Mouse (Mus musculus) thymus, adult 2 months (tissue): ENCODE results near the gene Parp8. TPM values are rescaled to one million over a fixed set of nuclear protein-coding genes. Genes with fewer than 3 reads are reported as not detected.

Experiments used
- DNase-seq: peaks from one replicate; pipeline ENCODE4 v3.0.0; 2021
- H3K27ac ChIP-seq: fragments of 200-500 bp; 2 replicates; pipeline ENCODE4 v1.5.1; 2012; ENCODE audit warnings: low read length, control low read depth; ENCODE audit not compliant: control insufficient read depth, insufficient read depth
- H3K27me3 ChIP-seq: fragments of 200-500 bp; 2 replicates; pipeline ENCODE4 v1.6.1; 2012; ENCODE audit warnings: mild to moderate bottlenecking, low read length, moderate library complexity, mixed read lengths; ENCODE audit not compliant: control insufficient read depth, insufficient read depth
- H3K36me3 ChIP-seq: fragments of 200-500 bp; 2 replicates; pipeline ENCODE4 v1.6.1; 2012; ENCODE audit warnings: mild to moderate bottlenecking, low read length, moderate library complexity; ENCODE audit not compliant: control insufficient read depth, insufficient read depth
- H3K4me1 ChIP-seq: fragments of 200-500 bp; replicated peaks from 2 replicates; pipeline ENCODE4 v1.6.1; 2012; ENCODE audit warnings: low read length; ENCODE audit not compliant: control insufficient read depth, insufficient read depth
- H3K4me3 ChIP-seq: fragments of 200-500 bp; 2 replicates; pipeline ENCODE4 v1.5.1; 2012; ENCODE audit warnings: mild to moderate bottlenecking, low read length, control low read depth, moderate library complexity; ENCODE audit not compliant: control insufficient read depth, insufficient read depth
- CTCF ChIP-seq: fragments of 200-500 bp; IDR thresholded peaks from 2 replicates; pipeline ENCODE4 v1.5.1; 2012; ENCODE audit warnings: mild to moderate bottlenecking, control low read depth, low read length, moderate library complexity, borderline replicate concordance; ENCODE audit not compliant: control insufficient read depth, poor library complexity, insufficient read depth; ENCODE audit errors: extremely low read depth
- POLR2A ChIP-seq: fragments of 200-500 bp; IDR thresholded peaks from 2 replicates; pipeline ENCODE4 v1.6.1; 2012; ENCODE audit warnings: mild to moderate bottlenecking, low read length, control low read depth, moderate library complexity; ENCODE audit not compliant: control insufficient read depth, poor library complexity, insufficient read depth; ENCODE audit errors: extremely low read depth
- WGBS: fragments of 180-500 bp; shearing (Covaris S2); methylation state at CpG from one replicate; pipeline ENCODE4 v1.1.7; 2018; 5-methylcytosine and 5-hydroxymethylcytosine counted together
- polyA plus RNA-seq: library from polyadenylated mRNA; depleted of rRNA; stranded (reverse); fragments of >200 nt; gene quantifications from 2 replicates; pipeline ENCODE4 v1.2.3, GENCODE M21; 2012

The Parp8 gene
- polyA plus RNA-seq, 1 experiment, result 17.4 TPM

DNA sequence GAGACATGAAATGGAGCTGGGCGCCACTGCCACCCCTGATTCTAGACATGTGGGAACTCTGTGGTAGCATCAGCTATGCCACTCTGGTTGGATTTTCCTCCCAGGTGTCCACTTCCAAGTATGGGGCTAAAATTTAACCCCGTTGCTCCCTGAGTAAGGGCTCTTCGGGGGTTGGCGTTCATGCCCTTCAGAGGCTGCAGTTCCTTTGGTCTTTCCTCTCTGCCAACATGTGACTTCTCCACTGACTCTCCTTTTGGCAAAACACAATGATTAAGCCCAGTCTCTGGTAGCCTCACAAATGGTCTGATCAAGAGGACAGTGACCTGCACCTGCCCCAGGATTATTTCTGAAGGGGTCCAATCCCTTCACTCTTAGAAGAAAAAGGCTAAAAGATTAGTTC lies 56.4 kb downstream of the Parp8 start:
- H3K36me3 ChIP-seq, result no peaks in the 10 kb centered on the region
- H3K27me3 ChIP-seq, result no peaks in the 10 kb centered on the region
- peaks cover 9% of the 10 kb centered on the region for H3K4me1 ChIP-seq
- DNase-seq, result no peak
- 97% methylated on average over 4 of the region's 4 CpGs for WGBS
- TF ChIP-seq POLR2A (no peak), CTCF (no peak)
- H3K27ac ChIP-seq, result no peak overlapping the region
- no peak overlapping the region for H3K4me3 ChIP-seq

DNA sequence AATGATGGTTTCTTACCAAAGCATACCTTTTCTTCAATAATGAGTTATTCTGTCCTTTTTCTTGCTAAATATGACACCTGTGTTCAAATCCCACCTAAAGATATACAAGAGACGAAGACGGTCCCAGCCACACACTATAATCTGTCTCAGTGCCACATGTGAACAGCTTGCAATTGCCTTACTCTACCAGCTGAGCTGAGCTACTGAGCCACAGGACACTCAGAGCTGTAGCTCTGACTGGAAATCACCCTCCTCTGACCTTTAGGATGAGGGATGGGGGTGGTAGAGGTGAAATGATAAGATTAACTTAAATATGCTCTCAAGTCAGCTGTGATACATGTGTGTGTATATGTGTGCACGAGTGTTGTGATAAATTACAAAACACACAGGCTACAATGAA lies 57.9 kb downstream of the Parp8 start:
- Histone ChIP-seq H3K4me1 (peaks cover 11% of the 10 kb centered on the region), H3K36me3 (no peaks in the 10 kb centered on the region), H3K27me3 (no peaks in the 10 kb centered on the region), H3K27ac (no peak overlapping the region), H3K4me3 (no peak overlapping the region)
- WGBS, result 94% methylated on average over 3 of the region's 3 CpGs
- TF ChIP-seq CTCF, result no peak
- TF ChIP-seq POLR2A, result no peak
- no peak for DNase-seq

DNA sequence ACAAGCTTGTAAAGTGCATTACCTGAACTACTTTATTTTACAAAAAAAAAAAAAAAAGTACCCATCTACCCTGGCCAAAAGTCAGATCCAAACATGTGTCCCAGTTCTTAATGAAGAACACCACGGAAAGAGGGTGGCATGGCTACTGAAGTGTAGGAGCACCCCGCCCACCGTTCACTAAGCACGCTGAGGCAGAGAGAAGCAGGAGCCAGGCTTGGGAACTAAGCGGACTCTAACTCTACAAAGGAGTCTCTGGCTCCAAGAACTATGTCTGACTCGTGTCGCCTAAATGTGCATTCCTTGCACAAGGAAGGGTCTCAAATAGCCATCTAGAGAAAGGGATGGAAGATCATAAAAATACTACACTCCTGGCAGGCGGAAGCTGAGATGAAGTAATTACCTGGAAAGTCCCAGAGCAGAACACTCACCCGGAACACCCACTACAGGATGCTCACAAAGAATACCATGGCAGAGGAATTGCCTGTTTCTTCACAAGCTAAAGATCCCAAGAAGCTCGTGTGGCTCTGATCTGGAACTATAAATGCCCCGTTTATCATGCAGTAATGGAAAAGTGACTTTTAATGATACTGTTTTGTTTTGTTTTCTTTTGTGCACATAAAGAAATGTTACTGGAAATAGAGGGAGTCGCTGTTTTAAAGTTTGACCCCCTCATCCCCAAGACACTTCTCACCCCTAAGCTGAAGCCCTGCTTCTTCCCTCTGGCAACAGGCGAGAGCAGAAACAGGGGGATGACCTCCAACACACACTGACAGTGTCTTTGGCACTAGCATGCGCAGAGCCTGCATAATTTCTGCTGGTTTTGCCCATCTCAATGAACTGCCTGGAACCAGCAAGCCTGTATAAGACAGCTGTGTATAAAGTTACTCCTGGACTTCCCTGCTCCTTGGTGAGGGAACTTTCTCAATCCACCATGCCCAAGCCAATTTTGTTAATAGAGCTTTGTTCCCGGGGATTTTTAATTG lies 62.6 kb downstream of the Parp8 start:
- H3K27ac ChIP-seq, result peak overlapping the region; percentile 23; the same call in 1 of the 2 replicates
- WGBS, result 94% methylated on average over 15 of the region's 15 CpGs
- no peaks in the 10 kb centered on the region for H3K27me3 ChIP-seq
- H3K36me3 ChIP-seq, result no peaks in the 10 kb centered on the region
- H3K4me3 ChIP-seq, result no peak overlapping the region
- TF ChIP-seq CTCF, result no peak
- no peak for TF ChIP-seq POLR2A
- peaks cover 4% of the 10 kb centered on the region; the same call in 1 of the 2 replicates for H3K4me1 ChIP-seq
- no peak for DNase-seq

DNA sequence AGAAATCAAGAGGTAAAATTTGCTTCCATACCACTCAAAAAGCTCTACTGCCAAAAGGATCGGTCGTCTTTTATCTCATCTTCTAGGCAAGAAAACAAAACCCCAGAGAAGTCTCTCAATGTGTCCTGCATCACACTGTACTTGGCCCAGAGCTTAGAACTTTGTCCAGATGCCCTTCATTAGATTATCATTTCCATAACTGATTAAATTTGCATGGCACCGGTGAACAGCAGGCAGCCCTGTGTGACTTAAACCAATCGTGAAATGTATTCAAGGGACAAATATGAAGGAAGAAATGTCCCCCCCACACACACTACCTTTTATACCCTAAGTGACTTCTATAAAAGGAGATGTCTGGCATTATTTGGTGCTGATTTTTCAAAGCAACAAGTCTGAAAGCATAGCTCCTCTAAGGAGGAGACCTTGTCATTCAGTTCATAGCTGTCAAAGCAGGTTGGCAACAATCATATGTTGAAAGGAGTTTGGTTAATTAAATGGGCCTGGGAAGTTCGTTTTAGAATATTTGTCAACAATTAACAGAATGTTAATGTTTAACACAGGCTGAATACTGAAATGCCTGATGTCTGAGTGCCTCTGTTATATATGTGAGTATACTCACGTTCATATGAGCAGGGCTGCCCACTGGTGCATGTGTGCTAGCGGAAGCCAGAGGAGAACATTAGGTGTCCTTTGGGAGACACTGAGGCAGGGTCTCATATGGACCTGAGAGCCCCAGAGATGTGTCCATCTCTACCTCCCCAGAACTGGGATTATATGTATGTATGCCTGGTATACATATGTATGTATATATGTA lies 66.4 kb downstream of the Parp8 start:
- DNase-seq, result no peak
- TF ChIP-seq CTCF (no peak), POLR2A (no peak)
- Histone ChIP-seq H3K36me3 (no peaks in the 10 kb centered on the region), H3K4me3 (no peak overlapping the region), H3K27ac (no peak overlapping the region), H3K27me3 (no peaks in the 10 kb centered on the region), H3K4me1 (peaks cover 2% of the 10 kb centered on the region; the same call in 1 of the 2 replicates)
- WGBS, result 92% methylated on average over 7 of the region's 7 CpGs

DNA sequence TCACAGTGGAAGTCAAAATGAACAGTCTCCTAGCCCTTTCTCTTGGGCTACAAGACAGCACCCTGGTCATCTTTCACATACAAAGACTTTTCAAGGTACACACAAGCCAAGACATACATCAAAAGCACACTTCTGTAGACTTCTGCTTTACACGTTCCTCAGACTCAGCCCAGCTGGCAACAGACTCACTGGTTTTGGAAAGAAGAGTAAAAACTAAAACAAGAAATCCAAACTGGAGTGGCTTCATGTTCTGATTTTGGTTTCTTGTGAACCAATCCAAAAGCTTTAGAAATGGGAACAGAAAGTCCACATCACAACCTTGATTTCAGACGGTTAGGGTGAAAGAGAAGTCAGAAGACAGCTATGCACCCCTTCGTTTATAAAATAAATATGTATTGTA lies 67.8 kb downstream of the Parp8 start:
- Histone ChIP-seq H3K4me3 (no peak overlapping the region), H3K4me1 (no peaks in the 10 kb centered on the region), H3K27me3 (no peaks in the 10 kb centered on the region), H3K36me3 (no peaks in the 10 kb centered on the region), H3K27ac (no peak overlapping the region)
- DNase-seq, result no peak
- 75% methylated on average over 3 of the region's 3 CpGs for WGBS
- no peak for TF ChIP-seq CTCF
- no peak for TF ChIP-seq POLR2A

DNA sequence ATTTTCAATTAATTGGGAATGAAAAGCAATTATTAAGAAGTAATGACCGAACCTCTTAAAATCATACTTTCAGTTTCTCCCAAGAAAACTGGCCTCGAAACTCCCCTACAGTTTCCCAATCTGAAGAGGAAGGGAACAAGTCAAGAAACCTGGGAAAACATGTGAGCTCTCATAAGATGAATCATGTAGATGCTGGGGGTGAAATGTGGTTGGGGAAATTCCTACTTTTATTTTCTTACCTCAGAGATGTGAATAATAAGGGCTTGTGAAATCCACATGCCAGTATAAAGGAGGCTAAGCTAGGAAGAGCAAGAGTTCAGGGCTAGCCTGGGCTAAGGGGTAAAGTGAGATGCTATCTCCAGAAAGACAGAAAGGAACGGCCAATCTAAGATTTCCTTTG lies 74.0 kb downstream of the Parp8 start:
- 90% methylated on average over 3 of the region's 3 CpGs for WGBS
- no peaks in the 10 kb centered on the region for H3K27me3 ChIP-seq
- DNase-seq, result no peak
- H3K27ac ChIP-seq, result no peak overlapping the region
- no peaks in the 10 kb centered on the region for H3K36me3 ChIP-seq
- TF ChIP-seq CTCF, result no peak
- no peak for TF ChIP-seq POLR2A
- H3K4me3 ChIP-seq, result no peak overlapping the region
- no peaks in the 10 kb centered on the region for H3K4me1 ChIP-seq
